ENCODE assay signal across 8 mouse cellular contexts in the genomic region with DNA sequence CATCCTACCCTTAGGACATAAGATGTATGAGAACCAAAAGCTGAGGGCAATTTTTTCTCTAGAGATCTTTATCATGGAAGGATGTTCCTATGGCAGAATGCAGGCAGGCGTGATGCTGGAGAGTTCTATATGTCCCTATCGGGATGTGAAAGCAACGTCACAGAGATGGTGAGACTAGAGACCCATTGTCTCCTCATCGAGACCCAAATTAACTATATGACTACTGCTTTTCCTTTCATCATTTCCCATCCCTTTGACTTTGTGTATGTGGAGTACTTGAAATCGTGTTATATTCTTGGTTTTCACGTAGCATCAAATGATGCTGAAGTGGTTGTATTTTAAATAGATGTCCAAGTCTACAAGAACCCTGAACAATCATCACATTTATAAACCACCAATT. TPM values are rescaled to one million over a fixed set of nuclear protein-coding genes. Genes with fewer than 3 reads are reported as not detected.
DNase-seq lines count a peak whose midpoint lies in the region; ATAC-seq and TF ChIP-seq lines count a peak whose summit lies in the region.

Gene Ggact (minus strand): TSS at position 101 of the 400 bp plus-strand sequence.

- DNase-seq in lung, embryonic 14.5 days: no peak
- no peak for DNase-seq in lung, postnatal 10 days
- DNase-seq in heart, postnatal 0 days (ENCODE audit: low spot score): no peak
- DNase-seq in limb, embryonic 10.5 days (ENCODE audit: low spot score): no peak
- no peak for DNase-seq in kidney, postnatal 4 days
- DNase-seq in embryo, embryonic 10 days (ENCODE audit: low spot score): no peak

- peak within 1 kb of the TSS; percentile 69 for H3K9ac ChIP-seq in lung, embryonic 14.5 days
- H3K9ac ChIP-seq in heart, postnatal 0 days (replicated peaks; ENCODE audit: low read depth, low read length): peak within 1 kb of the TSS; percentile 65
- peak within 1 kb of the TSS; percentile 42; the same call in 1 of the 2 replicates for H3K9ac ChIP-seq in stomach, embryonic 14.5 days (replicated peaks; ENCODE audit: low read depth, low read length)

- no peak for TF ChIP-seq EP300 in heart, postnatal 0 days (IDR thresholded peaks at IDR 0.05; ENCODE audit: low read depth)

- no peak for TF ChIP-seq CTCF in lung, embryonic 14.5 days (IDR thresholded peaks at IDR 0.05; ENCODE audit: low read depth)
- TF ChIP-seq CTCF in heart, postnatal 0 days (IDR thresholded peaks at IDR 0.05; ENCODE audit: low read depth): no peak

- 73% methylated on average over 6 of the region's 6 CpGs for WGBS in lung, embryonic 14.5 days
- WGBS in heart, postnatal 0 days: 75% methylated on average over 6 of the region's 6 CpGs
- 83% methylated on average over 6 of the region's 6 CpGs for WGBS in limb, embryonic 10.5 days
- WGBS in stomach, embryonic 14.5 days: 75% methylated on average over 6 of the region's 6 CpGs

- H3K4me2 ChIP-seq in lung, embryonic 14.5 days: peak within 1 kb of the TSS; percentile 83
- peak within 1 kb of the TSS; percentile 79 for H3K4me2 ChIP-seq in heart, postnatal 0 days (ENCODE audit: low read depth, low read length)
- H3K4me2 ChIP-seq in stomach, embryonic 14.5 days (replicated peaks; ENCODE audit: low read depth, low read length): peak within 1 kb of the TSS; percentile 73

- no peaks in the 10 kb centered on the region for H3K36me3 ChIP-seq in lung, embryonic 14.5 days (ENCODE audit: insufficient read depth)
- H3K36me3 ChIP-seq in heart, postnatal 0 days (replicated peaks; ENCODE audit: control insufficient read depth, insufficient read depth, low read length): no peaks in the 10 kb centered on the region
- H3K36me3 ChIP-seq in limb, embryonic 10.5 days: peaks cover 2% of the 10 kb centered on the region; the same call in 1 of the 2 replicates
- no peaks in the 10 kb centered on the region for H3K36me3 ChIP-seq in stomach, embryonic 14.5 days (ENCODE audit: control insufficient read depth, insufficient read depth, low read length)

- ATAC-seq in lung, embryonic 14.5 days (ENCODE audit: insufficient read depth): no peak
- no peak for ATAC-seq in common myeloid progenitor, adult 5-6 weeks (replicated peaks; ENCODE audit: low read depth, poor library complexity, severe bottlenecking)
- ATAC-seq in heart, postnatal 0 days (ENCODE audit: insufficient read depth, low read depth): no peak
- no peak for ATAC-seq in stomach, embryonic 14.5 days (ENCODE audit: insufficient number of reproducible peaks, insufficient read depth, low FRiP score, low read depth)

- no peaks in the 10 kb centered on the region for H3K4me1 ChIP-seq in lung, embryonic 14.5 days (ENCODE audit: insufficient read depth)
- H3K4me1 ChIP-seq in heart, postnatal 0 days (ENCODE audit: control insufficient read depth, insufficient read depth): no peaks in the 10 kb centered on the region; the same call in 1 of the 2 replicates
- H3K4me1 ChIP-seq in limb, embryonic 10.5 days: peaks cover 17% of the 10 kb centered on the region
- no peaks in the 10 kb centered on the region for H3K4me1 ChIP-seq in stomach, embryonic 14.5 days (ENCODE audit: control insufficient read depth, insufficient read depth, low read length)

- H3K27ac ChIP-seq in lung, embryonic 14.5 days (ENCODE audit: low read depth): 0 out of 2 replicates have a peak within 1 kb of the TSS, but pooled peaks have one; percentile 30
- H3K27ac ChIP-seq in heart, postnatal 0 days (ENCODE audit: low read depth): peak within 1 kb of the TSS; percentile 51; the same call in 1 of the 2 replicates
- H3K27ac ChIP-seq in limb, embryonic 10.5 days: peak within 1 kb of the TSS; percentile 86
- H3K27ac ChIP-seq in stomach, embryonic 14.5 days (ENCODE audit: low read length): peak within 1 kb of the TSS; percentile 55; the same call in 1 of the 2 replicates

- no peaks in the 10 kb centered on the region for H3K27me3 ChIP-seq in lung, embryonic 14.5 days (ENCODE audit: insufficient read depth, low read length)
- no peaks in the 10 kb centered on the region for H3K27me3 ChIP-seq in heart, postnatal 0 days (ENCODE audit: control insufficient read depth, insufficient read depth, low read length)
- H3K27me3 ChIP-seq in limb, embryonic 10.5 days (ENCODE audit: low read depth, poor library complexity, severe bottlenecking): no peaks in the 10 kb centered on the region
- H3K27me3 ChIP-seq in stomach, embryonic 14.5 days (ENCODE audit: control insufficient read depth, insufficient read depth, low read length): no peaks in the 10 kb centered on the region

- H3K9me3 ChIP-seq in lung, embryonic 14.5 days (ENCODE audit: low read depth, low read length): no peaks in the 10 kb centered on the region
- no peaks in the 10 kb centered on the region for H3K9me3 ChIP-seq in heart, postnatal 0 days (replicated peaks; ENCODE audit: control insufficient read depth, low read length)
- no peaks in the 10 kb centered on the region for H3K9me3 ChIP-seq in limb, embryonic 10.5 days (replicated peaks)
- H3K9me3 ChIP-seq in stomach, embryonic 14.5 days (ENCODE audit: control insufficient read depth, low read depth, low read length): no peaks in the 10 kb centered on the region

- H3K4me3 ChIP-seq in lung, embryonic 14.5 days (ENCODE audit: low read depth, low read length): peak within 1 kb of the TSS; percentile 68
- peak within 1 kb of the TSS; percentile 81 for H3K4me3 ChIP-seq in heart, postnatal 0 days (ENCODE audit: low read depth, low read length)
- H3K4me3 ChIP-seq in limb, embryonic 10.5 days: peak within 1 kb of the TSS; percentile 83
- peak within 1 kb of the TSS; percentile 62 for H3K4me3 ChIP-seq in stomach, embryonic 14.5 days (ENCODE audit: low read depth, low read length)

RNA-seq across cellular contexts. Expression of gene Ggact, which starts in this region (rescaled TPM):
- 15.5 and 16.1 TPM in 2 replicates for polyA plus RNA-seq in lung, embryonic 14.5 days (2014; fragmentation: Nextera tagmentation; extraction: Ambion mirVana)
- total RNA-seq in common myeloid progenitor, adult 5-6 weeks (2017): 10.3 and 12.7 TPM in 2 replicates
- total RNA-seq in heart, postnatal 0 days (2014; rRNA removed; ENCODE audit: low replicate concordance): 28.8 and 52.6 TPM in 2 replicates
- 23.4 and 26.7 TPM in 2 replicates for polyA plus RNA-seq in heart, postnatal 0 days (2015; fragmentation: Nextera tagmentation; extraction: Ambion mirVana)
- polyA plus RNA-seq in limb, embryonic 10.5 days (2016; fragmentation: Nextera tagmentation; extraction: Ambion mirVana): 8.0 and 8.8 TPM in 2 replicates
- 29.5 and 31.6 TPM in 2 replicates for polyA plus RNA-seq in stomach, embryonic 14.5 days (2014; fragmentation: Nextera tagmentation; extraction: Ambion mirVana)

Comparison
In these comparisons a context has a peak if more than half of its experiments do, and no peak if none do; other contexts are left out.
1. H3K27ac ChIP-seq: peak in every context shown above with its lines; median percentile 86 in limb, embryonic 10.5 days; 55 in stomach, embryonic 14.5 days; 51 in heart, postnatal 0 days; 30 in lung, embryonic 14.5 days.